Mouse (Mus musculus): ENCODE data around the gene Depdc1b.

The Depdc1b gene

GRCm38 (mm10) chr13:108315702-108316486 is at the start of gene Depdc1b:
TSS of gene Depdc1b (plus strand) at chr13:108316332.
- DNase-seq (ENCODE audit: low read depth, low spot score): peak; percentile 96

GRCm38 (mm10) chr13:108267841-108268634 is 48.1 kb upstream of the Depdc1b start:
- DNase-seq (ENCODE audit: low read depth, low spot score): no peak

DNA sequence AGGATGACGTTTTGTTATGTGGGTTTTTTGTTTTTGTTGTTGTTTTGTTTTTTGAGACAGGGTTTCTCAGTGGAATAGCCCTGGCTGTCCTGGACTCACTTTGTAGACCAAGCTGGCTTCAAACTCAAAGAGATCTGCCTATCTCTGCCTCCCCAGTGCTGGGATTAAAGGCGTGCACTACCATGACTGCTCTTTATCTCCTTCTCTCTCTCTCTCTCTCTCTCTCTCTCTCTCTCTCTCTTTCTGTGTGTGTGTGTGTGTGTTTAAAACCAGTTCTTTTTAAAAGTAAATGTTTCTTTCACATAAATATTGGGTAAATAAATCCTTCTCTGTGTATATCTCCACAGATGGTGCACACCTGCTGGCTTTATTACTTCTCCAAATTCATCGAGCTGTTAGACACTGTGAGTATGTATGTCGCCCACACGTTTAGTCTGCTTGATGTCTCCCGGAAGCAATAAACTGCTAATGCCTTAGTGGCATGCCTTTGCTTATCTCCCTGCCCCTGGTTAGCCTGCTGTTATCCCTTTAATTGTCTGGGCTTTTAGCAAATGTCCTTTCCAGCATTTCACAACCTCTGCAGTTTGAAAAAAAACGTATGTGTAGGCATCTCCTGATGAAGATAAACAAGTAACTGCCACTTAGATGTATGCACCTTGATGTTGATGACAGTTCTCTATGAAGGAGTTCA is 44.5 kb upstream of the Depdc1b start:
- DNase-seq (ENCODE audit: low read depth, low spot score): no peak

DNA sequence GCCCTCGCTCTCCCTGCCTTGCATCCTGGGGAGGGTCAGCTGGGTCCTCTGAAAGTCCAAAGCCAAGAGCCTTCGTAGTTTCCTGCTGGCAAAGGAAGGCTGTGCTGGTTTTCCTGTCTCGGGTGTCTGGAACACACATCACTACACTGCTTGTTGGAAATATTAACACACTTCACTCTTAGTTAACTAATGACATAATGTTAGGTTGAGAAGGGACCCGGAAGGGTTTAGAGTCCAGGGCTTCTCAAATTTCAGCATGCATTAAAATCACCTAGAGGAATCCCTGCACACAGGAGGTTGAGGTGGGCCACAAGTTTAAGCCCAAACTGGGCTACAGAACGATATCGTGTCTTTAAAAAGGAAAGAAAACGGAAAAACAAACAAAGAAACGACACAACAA is 43.8 kb upstream of the Depdc1b start:
- no peak for DNase-seq (ENCODE audit: low read depth, low spot score)

- DNase-seq (ENCODE audit: low read depth, low spot score): no peak
These were observed 43.1 kb upstream of the Depdc1b start for GRCm38 (mm10) chr13:108273034-108273433.

GRCm38 (mm10) chr13:108273456-108273855 is 42.7 kb upstream of the Depdc1b start:
- no peak for DNase-seq (ENCODE audit: low read depth, low spot score)

GRCm38 (mm10) chr13:108276561-108276960 is 39.6 kb upstream of the Depdc1b start:
- DNase-seq (ENCODE audit: low read depth, low spot score): no peak

DNA sequence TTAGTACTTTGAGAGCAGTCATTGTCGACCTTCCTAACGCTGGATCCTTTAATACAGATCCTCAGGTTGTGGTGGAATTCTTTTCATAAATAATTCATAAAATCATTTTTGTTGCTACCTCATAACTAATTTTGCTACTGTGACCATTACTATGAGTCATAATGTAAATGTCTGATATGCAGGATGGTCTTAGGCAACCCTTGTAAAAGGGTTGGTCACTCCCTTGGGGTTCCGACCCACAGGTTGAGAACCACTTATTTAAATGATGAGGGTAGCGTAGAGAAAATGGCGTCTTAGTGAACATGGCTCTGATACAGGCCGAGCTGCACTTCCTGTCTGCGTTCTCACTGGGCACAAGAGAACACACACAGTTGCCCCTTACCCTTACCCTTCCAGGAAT is 38.8 kb upstream of the Depdc1b start:
- DNase-seq (ENCODE audit: low read depth, low spot score): no peak

DNA sequence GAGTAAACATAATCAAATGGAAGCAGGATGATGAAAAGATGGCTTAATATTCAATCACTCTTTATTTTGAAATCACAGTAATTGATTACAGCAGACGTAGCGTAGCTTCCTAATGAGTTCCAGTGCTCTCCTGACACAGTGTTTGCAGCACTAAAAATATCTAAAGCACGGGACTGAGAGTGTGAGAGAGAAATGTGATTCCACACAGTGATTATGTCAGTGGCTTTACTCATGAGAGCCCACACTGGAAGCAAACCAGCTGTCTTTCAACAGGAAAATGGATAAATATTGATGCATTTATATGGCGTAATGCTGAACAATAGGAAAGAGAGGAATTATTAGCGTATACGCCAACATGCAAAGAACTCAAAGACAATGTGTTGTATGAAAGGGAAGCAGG is 37.5 kb upstream of the Depdc1b start:
- DNase-seq (ENCODE audit: low read depth, low spot score): no peak

- DNase-seq (ENCODE audit: low read depth, low spot score): no peak
These were observed 31.8 kb upstream of the Depdc1b start for GRCm38 (mm10) chr13:108284312-108284711.

- DNase-seq (ENCODE audit: low read depth, low spot score): no peak
These were observed 28.2 kb upstream of the Depdc1b start for GRCm38 (mm10) chr13:108287953-108288352.

DNA sequence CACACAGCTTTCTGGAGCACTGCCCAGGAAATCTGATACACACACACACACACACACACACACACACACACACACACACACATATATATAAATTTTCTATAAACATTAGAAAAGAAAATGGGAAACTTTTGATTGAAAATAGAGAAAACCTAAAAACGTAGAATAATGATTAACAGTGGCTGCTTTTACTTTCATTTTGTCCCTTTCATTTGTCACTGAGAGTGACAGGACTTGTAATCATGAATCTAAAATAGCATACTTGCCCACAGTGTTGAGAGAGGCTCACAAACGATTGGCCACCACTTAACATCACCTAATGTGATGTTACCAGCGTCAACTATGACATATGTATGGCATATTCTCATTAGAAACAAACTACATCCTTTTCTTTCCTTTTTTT is 26.7 kb upstream of the Depdc1b start:
- DNase-seq (ENCODE audit: low read depth, low spot score): no peak

- no peak for DNase-seq (ENCODE audit: low read depth, low spot score)
These were observed 25.8 kb upstream of the Depdc1b start for GRCm38 (mm10) chr13:108290314-108290713.

DNA sequence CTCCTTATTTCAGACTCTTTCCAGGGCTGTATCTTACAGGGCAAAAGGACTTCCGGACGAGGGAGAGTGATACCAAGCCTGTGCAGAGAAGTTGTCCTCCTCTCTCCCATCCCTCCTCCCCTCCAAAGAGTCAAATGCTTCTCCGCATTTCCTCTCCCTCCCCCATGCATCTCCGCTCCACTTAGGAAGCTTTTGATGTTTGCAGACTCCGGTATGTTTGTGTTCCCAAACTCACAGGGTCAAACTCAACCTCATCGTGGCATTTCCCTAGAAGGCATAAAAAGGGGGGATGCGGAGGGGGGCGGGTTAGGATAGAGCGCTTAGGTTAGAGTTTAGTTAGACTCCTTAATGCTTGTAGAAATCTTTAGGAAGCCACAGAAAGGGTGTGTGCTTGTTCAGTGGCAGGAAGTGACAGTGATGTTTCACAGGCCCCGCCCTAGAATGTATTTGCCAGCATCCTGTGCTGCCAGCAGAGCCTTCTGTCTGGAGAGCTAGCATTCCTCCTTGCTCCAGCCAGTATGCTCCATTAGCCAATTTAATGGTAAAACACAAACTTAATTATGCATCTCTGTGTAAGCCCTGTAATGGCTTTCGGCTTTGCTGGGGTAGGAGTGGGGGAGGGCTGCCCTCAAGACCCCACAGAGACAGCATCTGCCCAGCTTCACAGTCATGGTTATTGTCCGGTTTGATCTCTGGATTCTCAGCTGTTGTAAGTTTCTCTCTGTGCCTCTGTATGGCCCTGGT is 18.6 kb upstream of the Depdc1b start:
- peak; percentile 77 for DNase-seq (ENCODE audit: low read depth, low spot score)

DNA sequence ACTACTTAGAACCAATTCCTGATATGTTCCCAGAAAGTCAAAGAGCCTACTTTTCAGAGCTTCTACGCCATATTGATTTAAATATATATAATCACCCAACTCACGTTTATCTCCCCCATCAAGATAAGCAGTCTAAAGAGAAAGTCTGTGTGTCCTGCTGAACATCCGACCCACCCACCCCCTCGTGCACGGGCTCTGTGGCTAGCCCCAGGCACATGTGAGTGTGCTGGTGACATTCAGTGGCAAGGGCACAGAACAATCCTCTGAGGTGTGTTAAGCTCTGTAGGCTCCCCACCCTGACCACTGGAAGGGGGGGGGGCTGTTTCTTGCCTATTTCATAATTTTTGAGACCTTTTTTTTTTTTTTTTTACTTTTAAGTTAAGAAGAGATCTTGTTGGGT is 17.9 kb upstream of the Depdc1b start:
- no peak for DNase-seq (ENCODE audit: low read depth, low spot score)

DNA sequence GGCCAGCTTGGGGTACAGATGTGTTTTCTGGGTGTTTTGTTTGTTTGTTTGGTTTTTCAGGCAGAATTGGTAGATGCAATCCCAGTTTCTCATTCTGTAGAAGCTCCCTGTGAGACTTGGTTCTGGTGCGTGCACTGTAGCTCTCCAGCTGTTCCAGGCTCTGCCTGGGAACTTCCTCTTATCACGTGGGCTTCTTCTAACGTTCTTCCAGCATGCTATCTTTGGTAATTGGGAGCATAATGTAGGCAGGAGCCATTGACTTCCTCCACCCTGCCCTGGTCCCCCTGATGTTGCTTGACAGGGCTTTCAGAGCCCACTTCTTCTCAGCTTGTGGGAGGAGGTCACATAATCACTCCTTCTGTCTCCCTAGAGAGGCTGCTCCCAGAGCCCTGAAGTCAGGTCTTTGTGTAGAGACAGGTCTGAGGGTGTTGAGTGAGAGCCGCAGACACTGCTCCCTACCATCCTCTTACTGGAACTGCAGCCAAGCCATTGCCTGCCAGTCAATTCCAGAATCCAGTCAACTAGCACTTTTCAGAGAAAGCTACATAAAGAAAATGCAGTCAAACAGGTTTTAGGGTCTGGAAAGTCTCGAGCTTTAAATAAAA is 15.7 kb upstream of the Depdc1b start:
- peak; percentile 67 for DNase-seq (ENCODE audit: low read depth, low spot score)

GRCm38 (mm10) chr13:108301411-108301810 is 14.7 kb upstream of the Depdc1b start:
- DNase-seq (ENCODE audit: low read depth, low spot score): peak; percentile 69

GRCm38 (mm10) chr13:108302957-108303675 is 13.0 kb upstream of the Depdc1b start:
- DNase-seq (ENCODE audit: low read depth, low spot score): no peak

DNA sequence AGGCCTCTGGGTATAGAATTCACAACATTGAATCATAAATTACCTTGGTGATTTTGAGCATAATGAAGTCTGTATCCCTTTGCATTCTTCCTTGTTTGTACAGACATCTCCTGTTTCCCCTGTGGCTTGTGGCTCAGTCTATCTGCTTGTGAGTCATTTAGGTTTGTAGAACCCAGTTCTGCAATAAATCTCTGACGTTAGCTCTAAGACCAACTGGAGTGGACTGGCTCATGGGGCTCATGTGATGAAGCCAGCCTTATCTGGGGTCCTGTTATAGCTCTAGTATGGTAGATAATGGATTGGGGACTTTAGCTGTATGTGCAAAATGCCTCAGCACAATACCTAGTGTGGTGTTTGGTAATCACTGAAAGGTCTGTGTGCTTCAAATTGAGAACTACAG is 12.3 kb upstream of the Depdc1b start:
- DNase-seq (ENCODE audit: low read depth, low spot score): no peak

GRCm38 (mm10) chr13:108304680-108305079 is 11.5 kb upstream of the Depdc1b start:
- DNase-seq (ENCODE audit: low read depth, low spot score): no peak

Data from ES-CJ7 (cell line).